Mouse (Mus musculus) heart, adult 2 months (tissue): ENCODE data around the gene Fam189a2.

ENCODE experiments used
- CTCF ChIP-seq: fragments of 200-600 bp; IDR thresholded peaks from 2 replicates; pipeline ENCODE4 v1.8.1; 2022; ENCODE audit warnings: antibody characterized with exemption, mild to moderate bottlenecking, moderate library complexity
- POLR2A ChIP-seq: fragments of 200-500 bp; IDR thresholded peaks from 2 replicates; pipeline ENCODE4 v1.6.1; 2011; ENCODE audit warnings: mild to moderate bottlenecking, low read depth, low read length, control low read depth; ENCODE audit not compliant: insufficient read depth

DNA sequence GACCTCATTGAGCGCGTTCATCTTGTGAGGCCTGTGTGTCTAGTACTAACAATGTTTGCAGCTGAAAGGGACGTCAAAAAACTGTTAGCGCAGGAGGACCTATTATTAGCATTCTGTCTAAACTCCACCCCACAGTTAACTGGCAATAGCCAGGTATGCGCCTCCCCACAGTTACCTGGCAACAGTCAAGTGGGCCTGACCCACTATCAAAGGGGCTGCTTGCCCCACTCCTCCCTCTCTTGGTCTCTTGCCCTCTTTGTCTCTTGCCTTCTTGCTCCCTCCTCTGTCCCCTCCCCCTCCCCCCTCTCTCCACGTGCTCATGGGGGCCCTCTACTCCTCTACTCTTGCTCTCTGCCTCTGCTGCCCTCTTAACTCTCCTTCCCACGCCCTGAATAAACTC, 73.3 kb downstream of the Fam189a2 start:
- TF ChIP-seq POLR2A, result no peak
- no peak for TF ChIP-seq CTCF
